Comparison of ENCODE assay signal across 15 mouse cellular contexts in the genomic region with DNA sequence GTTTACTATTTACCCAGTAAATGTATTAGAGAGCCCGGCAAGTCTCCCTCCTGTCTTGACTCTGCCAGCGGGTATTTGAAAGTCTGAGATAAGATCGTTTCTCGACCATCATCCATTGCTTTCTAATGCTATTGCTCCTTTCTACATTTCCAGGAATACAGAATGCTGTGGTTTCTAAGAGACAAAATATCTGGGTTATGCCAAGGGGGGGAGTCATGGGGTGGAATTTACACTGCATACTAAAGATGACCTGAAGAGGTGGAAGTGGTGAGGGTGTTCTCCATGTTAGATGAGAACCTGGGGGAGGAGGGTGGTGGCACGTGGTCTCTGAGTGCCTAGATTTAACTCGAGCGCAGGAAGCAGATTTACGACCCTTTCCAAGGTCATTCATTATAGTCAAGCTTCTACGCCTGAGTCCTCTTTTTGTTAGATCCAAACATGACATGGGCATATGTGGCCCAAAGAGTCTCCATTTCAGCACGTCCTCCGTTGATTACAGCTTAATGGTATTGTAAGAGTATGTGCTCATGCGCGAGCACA. TPM values are rescaled to one million over a fixed set of nuclear protein-coding genes. Genes with fewer than 3 reads are reported as not detected.
DNase-seq lines count a peak whose midpoint lies in the region; ATAC-seq and TF ChIP-seq lines count a peak whose summit lies in the region.
"Had no signal": no experiment of that assay in that cellular context is flagged by ENCODE, and none has a peak within 500 bp of the region (broad histone marks: within the 10 kb centered on the region; RNA-seq: fewer than 3 reads in every experiment).

No protein-coding gene starts in this region.

- peak overlapping the region; percentile 96 for H3K27ac ChIP-seq in embryonic facial prominence, embryonic 15.5 days (replicated peaks)
- peak overlapping the region; percentile 70 for H3K27ac ChIP-seq in stomach, postnatal 0 days (replicated peaks)
- H3K27ac ChIP-seq: liver, embryonic 13.5 days had no signal

- no peak for TF ChIP-seq EP300 in stomach, postnatal 0 days (optimal IDR thresholded peaks at IDR 0.05)

- no peak overlapping the region for H3K4me2 ChIP-seq in embryonic facial prominence, embryonic 15.5 days (replicated peaks)
- no peak overlapping the region for H3K4me2 ChIP-seq in stomach, postnatal 0 days (replicated peaks; ENCODE audit: low read depth)

- H3K9me3 ChIP-seq in embryonic facial prominence, embryonic 15.5 days (replicated peaks): no peaks in the 10 kb centered on the region
- no peaks in the 10 kb centered on the region for H3K9me3 ChIP-seq in stomach, postnatal 0 days (ENCODE audit: control insufficient read depth, low read length)
- H3K9me3 ChIP-seq: liver, embryonic 13.5 days; lung, embryonic 15.5 days had no signal

- no peak for ATAC-seq in embryonic facial prominence, embryonic 15.5 days (ENCODE audit: insufficient number of reproducible peaks, low FRiP score, low TSS enrichment, low read depth)
- ATAC-seq in stomach, postnatal 0 days (ENCODE audit: low FRiP score, low TSS enrichment): no peak
- ATAC-seq: forebrain, embryonic 14.5 days; intestine, postnatal 0 days had no signal

- DNase-seq in embryo, embryonic 10 days (ENCODE audit: low spot score): peak; percentile 39
- no peak for DNase-seq in embryo, embryonic 11 days
- DNase-seq in kidney, postnatal 10 days: peak; percentile 31
- no peak for DNase-seq in kidney, adult 8-10 months
- DNase-seq in stomach, postnatal 0 days (ENCODE audit: low spot score): no peak
- DNase-seq in thymus, postnatal 0 days (ENCODE audit: low spot score): no peak
- DNase-seq: cerebellum, adult 9-10 months; layer of hippocampus, postnatal 36 days; liver, embryonic 13.5 days; midbrain, embryonic 14.5 days; spleen, adult 18-20 months had no signal

- H3K36me3 ChIP-seq in embryonic facial prominence, embryonic 15.5 days: no peaks in the 10 kb centered on the region
- no peaks in the 10 kb centered on the region for H3K36me3 ChIP-seq in stomach, postnatal 0 days (ENCODE audit: control insufficient read depth, insufficient read depth, low read length)
- H3K36me3 ChIP-seq: liver, embryonic 13.5 days; lung, embryonic 15.5 days had no signal

- no peaks in the 10 kb centered on the region for H3K27me3 ChIP-seq in embryonic facial prominence, embryonic 15.5 days
- no peaks in the 10 kb centered on the region for H3K27me3 ChIP-seq in stomach, postnatal 0 days (ENCODE audit: control insufficient read depth, insufficient read depth, low read length)
- H3K27me3 ChIP-seq: lung, embryonic 15.5 days had no signal

- H3K9ac ChIP-seq in embryonic facial prominence, embryonic 15.5 days: no peak overlapping the region
- no peak overlapping the region for H3K9ac ChIP-seq in stomach, postnatal 0 days (ENCODE audit: low read length)
- H3K9ac ChIP-seq: liver, embryonic 13.5 days; lung, embryonic 15.5 days had no signal

- peaks cover 51% of the 10 kb centered on the region for H3K4me1 ChIP-seq in embryonic facial prominence, embryonic 15.5 days
- H3K4me1 ChIP-seq in stomach, postnatal 0 days (replicated peaks; ENCODE audit: control insufficient read depth, insufficient read depth): peaks cover 2% of the 10 kb centered on the region; the same call in 1 of the 2 replicates

- 69% methylated on average over 13 of the region's 13 CpGs for WGBS in embryonic facial prominence, embryonic 15.5 days
- WGBS in stomach, postnatal 0 days: 51% methylated on average over 13 of the region's 13 CpGs

- TF ChIP-seq CTCF in stomach, postnatal 0 days (IDR thresholded peaks at IDR 0.05; ENCODE audit: low read depth): no peak

- no peak overlapping the region for H3K4me3 ChIP-seq in embryonic facial prominence, embryonic 15.5 days (replicated peaks)
- no peak overlapping the region for H3K4me3 ChIP-seq in stomach, postnatal 0 days (ENCODE audit: low read depth, low read length)
- H3K4me3 ChIP-seq: liver, embryonic 13.5 days; lung, embryonic 15.5 days had no signal

RNA-seq across cellular contexts. Expression of gene Fos, which starts 16.7 kb away (rescaled TPM):
- 22.7 and 23.9 TPM in 2 replicates for polyA plus RNA-seq in embryonic facial prominence, embryonic 15.5 days (2015; fragmentation: Nextera tagmentation; extraction: Ambion mirVana)
- polyA plus RNA-seq in stomach, postnatal 0 days (2015; fragmentation: Nextera tagmentation; extraction: Ambion mirVana): 18.2 and 23.2 TPM in 2 replicates
- 3.9 and 4.9 TPM in 2 replicates for polyA plus RNA-seq in thymus, postnatal 0 days (2015; fragmentation: Nextera tagmentation; extraction: Ambion mirVana)

Comparison
In these comparisons a context has a peak if more than half of its experiments do, and no peak if none do; other contexts are left out.
1. DNase-seq: peak in embryo, embryonic 10 days (single experiment) and kidney, postnatal 10 days (single experiment); none in embryo, embryonic 11 days (single experiment), kidney, adult 8-10 months (0 of 2), stomach, postnatal 0 days (single experiment) and thymus, postnatal 0 days (single experiment).